Mouse (Mus musculus) ES-Bruce4 (cell line): ENCODE measurements around the gene 9330159F19Rik. TPM values are rescaled to one million over a fixed set of nuclear protein-coding genes. Genes with fewer than 3 reads are reported as not detected.

ENCODE experiments used
- H3K27ac ChIP-seq: 2 replicates; pipeline ENCODE4 v1.5.1; 2012; ENCODE audit warnings: low read length, inconsistent platforms; ENCODE audit not compliant: insufficient read depth
- H3K27me3 ChIP-seq: 2 replicates; pipeline ENCODE4 v1.6.1; 2012; ENCODE audit warnings: mild to moderate bottlenecking, low read length, inconsistent platforms; ENCODE audit not compliant: control insufficient read depth, poor library complexity, insufficient read depth, severe bottlenecking
- H3K36me3 ChIP-seq: 2 replicates; pipeline ENCODE4 v1.6.1; 2012; ENCODE audit warnings: inconsistent platforms, mild to moderate bottlenecking, low read length, moderate library complexity; ENCODE audit not compliant: control insufficient read depth, poor library complexity, insufficient read depth, severe bottlenecking
- H3K4me1 ChIP-seq: one replicate; pipeline ENCODE4 v1.8.1; 2011; ENCODE audit warnings: low read length; ENCODE audit not compliant: control insufficient read depth, insufficient read depth
- H3K4me3 ChIP-seq: 2 replicates; pipeline ENCODE4 v1.5.1; 2011; ENCODE audit warnings: low read depth, mild to moderate bottlenecking, low read length
- H3K9ac ChIP-seq: 2 replicates; pipeline ENCODE4 v1.6.1; 2012; ENCODE audit warnings: low read depth, mild to moderate bottlenecking, inconsistent platforms; ENCODE audit not compliant: poor library complexity, severe bottlenecking
- H3K9me3 ChIP-seq: replicated peaks from 2 replicates; pipeline ENCODE4 v1.6.1; 2012; ENCODE audit warnings: mild to moderate bottlenecking, low read length, inconsistent platforms; ENCODE audit not compliant: control insufficient read depth, poor library complexity, insufficient read depth, severe bottlenecking
- CTCF ChIP-seq: IDR thresholded peaks from one replicate; pipeline ENCODE4 v1.8.1; 2011; ENCODE audit warnings: low read depth, low read length
- EP300 ChIP-seq: IDR thresholded peaks from 2 replicates; pipeline ENCODE4 v1.6.1; 2011; ENCODE audit warnings: low read depth, low read length; ENCODE audit not compliant: insufficient read depth
- POLR2A ChIP-seq: IDR thresholded peaks from one replicate; pipeline ENCODE4 v1.8.1; 2011; ENCODE audit warnings: low read length; ENCODE audit not compliant: insufficient read depth
- polyA plus RNA-seq: library from polyadenylated mRNA; stranded (reverse); fragments of >200 nt; gene quantifications from 2 replicates; pipeline ENCODE4 v1.2.4, GENCODE M21; 2011; ENCODE audit warnings: low read depth; ENCODE audit not compliant: missing spikeins, insufficient read depth, insufficient read length

9330159F19Rik gene
- polyA plus RNA-seq, 1 experiment = 0.25 TPM

GRCm38 (mm10) chr10:29206730-29207129 lies 4.7 kb upstream of the 9330159F19Rik start:
- TF ChIP-seq POLR2A = no peak
- no peak for TF ChIP-seq CTCF
- TF ChIP-seq EP300 = no peak
- Histone ChIP-seq H3K4me1 (no peaks in the 10 kb centered on the region), H3K9ac (no peak overlapping the region), H3K9me3 (no peaks in the 10 kb centered on the region), H3K27me3 (no peaks in the 10 kb centered on the region), H3K36me3 (no peaks in the 10 kb centered on the region), H3K4me3 (no peak overlapping the region), H3K27ac (no peak overlapping the region)

- H3K27me3 ChIP-seq = no peaks in the 10 kb centered on the region
- H3K4me3 ChIP-seq = no peak overlapping the region
- H3K9ac ChIP-seq = no peak overlapping the region
- H3K4me1 ChIP-seq = no peaks in the 10 kb centered on the region
- H3K27ac ChIP-seq = no peak overlapping the region
- TF ChIP-seq EP300 (no peak), CTCF (no peak), POLR2A (no peak)
- H3K36me3 ChIP-seq = no peaks in the 10 kb centered on the region
- H3K9me3 ChIP-seq = no peaks in the 10 kb centered on the region
Measured at GRCm38 (mm10) chr10:29208735-29209134, 2.7 kb upstream of the 9330159F19Rik start.

GRCm38 (mm10) chr10:29213534-29214100 lies 2.2 kb downstream of the 9330159F19Rik start:
- Histone ChIP-seq H3K9me3 (no peaks in the 10 kb centered on the region), H3K27ac (no peak overlapping the region), H3K36me3 (no peaks in the 10 kb centered on the region), H3K4me3 (no peak overlapping the region), H3K4me1 (no peaks in the 10 kb centered on the region), H3K27me3 (no peaks in the 10 kb centered on the region), H3K9ac (no peak overlapping the region)
- TF ChIP-seq CTCF = no peak
- no peak for TF ChIP-seq EP300

- no peaks in the 10 kb centered on the region for H3K36me3 ChIP-seq
- no peaks in the 10 kb centered on the region for H3K9me3 ChIP-seq
- no peaks in the 10 kb centered on the region for H3K27me3 ChIP-seq
- TF ChIP-seq POLR2A = no peak
- no peak for TF ChIP-seq EP300
- no peak for TF ChIP-seq CTCF
- no peak overlapping the region for H3K27ac ChIP-seq
- H3K9ac ChIP-seq = no peak overlapping the region
- no peaks in the 10 kb centered on the region for H3K4me1 ChIP-seq
- no peak overlapping the region for H3K4me3 ChIP-seq
Measured at GRCm38 (mm10) chr10:29216957-29217356, 5.6 kb downstream of the 9330159F19Rik start.

GRCm38 (mm10) chr10:29217451-29217850 lies 6.0 kb downstream of the 9330159F19Rik start:
- no peaks in the 10 kb centered on the region for H3K4me1 ChIP-seq
- H3K27ac ChIP-seq = no peak overlapping the region
- no peak overlapping the region for H3K4me3 ChIP-seq
- no peaks in the 10 kb centered on the region for H3K36me3 ChIP-seq
- TF ChIP-seq POLR2A (no peak), EP300 (no peak), CTCF (no peak)
- H3K9me3 ChIP-seq = no peaks in the 10 kb centered on the region
- H3K27me3 ChIP-seq = no peaks in the 10 kb centered on the region
- H3K9ac ChIP-seq = no peak overlapping the region

GRCm38 (mm10) chr10:29225329-29225728 lies 13.9 kb downstream of the 9330159F19Rik start:
- H3K4me3 ChIP-seq = no peak overlapping the region
- H3K36me3 ChIP-seq = no peaks in the 10 kb centered on the region
- TF ChIP-seq CTCF (no peak), POLR2A (no peak), EP300 (no peak)
- H3K27me3 ChIP-seq = no peaks in the 10 kb centered on the region
- H3K9ac ChIP-seq = no peak overlapping the region
- no peaks in the 10 kb centered on the region for H3K9me3 ChIP-seq
- H3K27ac ChIP-seq = no peak overlapping the region
- no peaks in the 10 kb centered on the region for H3K4me1 ChIP-seq
